Mouse (Mus musculus) hindbrain, embryonic 16.5 days (tissue): ENCODE data around the gene Qrich2. TPM values are rescaled to one million over a fixed set of nuclear protein-coding genes. Genes with fewer than 3 reads are reported as not detected.
A peak's percentile ranks its signal among the peaks of the same experiment; 100 is the strongest.
"Not testable (repeated sequence)": the region's sequence is repeated elsewhere in the genome, so short reads cannot be mapped to it uniquely, and the experiment has no call there.

Experiments
- ATAC-seq: fragments of 200-750 bp; cut with Nextera tagmentation; 2 replicates; pipeline ENCODE4 v1.8.0; 2017; ENCODE audit warnings: moderate TSS enrichment, moderate library complexity
- H3K27ac ChIP-seq: fragments of 300-500 bp; sonication (generic); 2 replicates; pipeline ENCODE4 v1.5.1; 2014; ENCODE audit warnings: low read depth, mild to moderate bottlenecking, control low read depth, low read length, moderate library complexity
- H3K27me3 ChIP-seq: fragments of 300-500 bp; sonication (generic); replicated peaks from 2 replicates; pipeline ENCODE4 v1.6.1; 2014; ENCODE audit warnings: low read length; ENCODE audit not compliant: control insufficient read depth, insufficient read depth
- H3K36me3 ChIP-seq: fragments of 300-500 bp; sonication (generic); 2 replicates; pipeline ENCODE4 v1.6.1; 2014; ENCODE audit warnings: mild to moderate bottlenecking, low read length, moderate library complexity, mixed read lengths; ENCODE audit not compliant: control insufficient read depth, insufficient read depth
- H3K4me1 ChIP-seq: fragments of 300-500 bp; sonication (generic); 2 replicates; pipeline ENCODE4 v1.6.1; 2014; ENCODE audit warnings: low read depth, low read length; ENCODE audit not compliant: control insufficient read depth, insufficient read depth
- H3K4me2 ChIP-seq: fragments of 300-500 bp; sonication (generic); 2 replicates; pipeline ENCODE4 v1.6.1; 2014; ENCODE audit warnings: mild to moderate bottlenecking, low read length, control low read depth, moderate library complexity
- H3K4me3 ChIP-seq: fragments of 300-500 bp; sonication (generic); 2 replicates; pipeline ENCODE4 v1.5.1; 2014; ENCODE audit warnings: mild to moderate bottlenecking, low read length, control low read depth, moderate library complexity
- H3K9ac ChIP-seq: fragments of 300-500 bp; sonication (generic); 2 replicates; pipeline ENCODE4 v1.6.1; 2014; ENCODE audit warnings: low read depth, mild to moderate bottlenecking, control low read depth, low read length, moderate library complexity
- H3K9me3 ChIP-seq: fragments of 300-500 bp; sonication (generic); 2 replicates; pipeline ENCODE4 v1.6.1; 2014; ENCODE audit warnings: mild to moderate bottlenecking, low read length, moderate library complexity; ENCODE audit not compliant: control insufficient read depth
- WGBS: fragments of 180-500 bp; shearing (Covaris S2); extraction: QIAGEN DNeasy Blood & Tissue Kit; methylation state at CpG from one replicate; pipeline ENCODE4 v1.1.7; 2014; 5-methylcytosine and 5-hydroxymethylcytosine counted together
- polyA plus RNA-seq: library from polyadenylated mRNA; unstranded; fragments of >200 nt; fragmentation: Nextera tagmentation; extraction: Ambion mirVana; gene quantifications from 2 replicates; pipeline ENCODE4 v1.2.1, GENCODE M21; 2015

The Qrich2 gene
- polyA plus RNA-seq, 1 experiment from 2014 or later = 0.38 TPM

DNA sequence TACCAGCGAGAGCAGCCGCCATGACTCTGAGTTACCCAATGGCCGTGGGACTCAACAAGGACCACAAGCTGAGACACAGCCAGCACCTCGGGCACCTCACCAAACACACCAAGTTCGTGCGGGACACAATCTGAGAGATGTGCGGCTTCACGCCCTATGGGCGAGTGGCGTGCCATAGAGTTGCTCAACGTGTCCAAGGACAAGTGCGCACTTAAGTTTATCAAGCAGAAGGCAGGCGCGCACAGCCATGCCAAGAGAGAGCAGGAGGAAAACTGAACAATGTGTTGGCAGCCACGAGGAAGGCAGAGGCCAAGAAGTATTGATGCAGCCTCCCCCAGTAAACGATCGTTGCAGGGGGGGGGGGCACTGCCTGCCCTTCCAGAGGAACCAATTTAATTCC lies 38.5 kb upstream of the Qrich2 start:
- no peak overlapping the region for H3K4me2 ChIP-seq
- H3K27ac ChIP-seq = no peak overlapping the region
- H3K9me3 ChIP-seq = no peaks in the 10 kb centered on the region
- H3K4me1 ChIP-seq = peaks cover 4% of the 10 kb centered on the region
- ATAC-seq = no peak
- no peaks in the 10 kb centered on the region for H3K27me3 ChIP-seq
- H3K4me3 ChIP-seq = no peak overlapping the region
- 83% methylated on average over 17 of the region's 17 CpGs for WGBS
- H3K36me3 ChIP-seq = no peaks in the 10 kb centered on the region
- no peak overlapping the region for H3K9ac ChIP-seq

DNA sequence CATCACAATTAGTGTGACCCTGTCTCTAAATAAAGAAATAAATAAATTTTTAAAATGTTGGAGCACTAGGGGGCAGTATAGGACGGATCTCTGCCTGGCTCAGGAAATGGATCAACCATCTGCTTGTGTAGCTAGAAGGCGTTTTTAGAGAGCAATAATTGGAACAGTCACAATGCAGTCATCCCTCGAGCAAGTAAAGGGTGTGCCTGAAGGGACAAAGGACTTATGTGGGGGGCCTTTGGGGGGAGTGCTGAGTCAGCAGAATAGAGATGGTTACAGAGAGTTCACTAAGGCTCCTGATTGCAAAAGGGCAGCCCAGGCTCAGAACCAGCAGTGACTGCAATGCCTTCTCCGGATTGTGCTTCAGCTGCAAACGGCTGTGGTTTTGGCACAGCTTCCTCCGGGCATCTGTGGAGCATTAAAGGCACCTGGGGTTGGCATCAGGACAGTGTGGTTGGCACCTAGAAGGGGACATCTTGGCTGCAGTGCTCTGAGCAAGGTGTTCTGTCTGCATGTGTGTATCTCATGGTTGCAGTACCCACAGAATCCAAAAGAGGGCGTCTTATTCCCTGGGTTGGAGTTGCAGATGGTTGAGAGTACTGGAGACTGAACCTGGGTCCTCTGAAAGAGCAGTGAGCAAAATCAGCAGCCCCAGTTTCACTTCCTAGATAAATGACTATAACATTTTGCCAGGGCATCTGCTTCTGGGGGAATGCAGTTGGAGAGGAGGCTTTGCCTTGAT lies 35.1 kb upstream of the Qrich2 start:
- no peak; the same call in 1 of the 2 replicates for ATAC-seq
- peaks cover 4% of the 10 kb centered on the region for H3K4me1 ChIP-seq
- H3K4me2 ChIP-seq = no peak overlapping the region
- WGBS = 21% methylated on average over 7 of the region's 7 CpGs
- no peaks in the 10 kb centered on the region for H3K9me3 ChIP-seq
- H3K9ac ChIP-seq = no peak overlapping the region
- no peaks in the 10 kb centered on the region for H3K36me3 ChIP-seq
- 0 out of 2 replicates have a peak overlapping the region, but pooled peaks have one; percentile 16 for H3K27ac ChIP-seq
- no peak overlapping the region for H3K4me3 ChIP-seq
- no peaks in the 10 kb centered on the region for H3K27me3 ChIP-seq

DNA sequence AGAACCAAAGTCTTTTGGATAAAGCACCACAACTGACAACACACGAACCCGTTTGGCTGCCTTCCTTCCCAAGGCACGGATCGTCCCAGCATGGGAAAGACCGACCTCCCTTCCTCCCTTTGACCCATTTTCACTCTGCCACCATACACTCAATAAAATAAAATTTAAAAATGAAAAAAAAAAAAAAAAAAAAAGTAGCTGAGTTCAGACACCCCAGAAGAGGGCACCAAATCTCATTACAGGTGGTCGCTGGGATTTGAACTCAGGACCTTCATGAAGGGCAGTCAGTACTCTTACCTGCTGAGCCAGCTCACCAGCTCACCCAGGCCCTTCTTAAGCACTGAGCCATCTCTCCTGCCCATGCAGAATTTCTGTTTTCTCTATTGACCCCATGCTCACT lies 33.0 kb upstream of the Qrich2 start:
- H3K27me3 ChIP-seq = no peaks in the 10 kb centered on the region

DNA sequence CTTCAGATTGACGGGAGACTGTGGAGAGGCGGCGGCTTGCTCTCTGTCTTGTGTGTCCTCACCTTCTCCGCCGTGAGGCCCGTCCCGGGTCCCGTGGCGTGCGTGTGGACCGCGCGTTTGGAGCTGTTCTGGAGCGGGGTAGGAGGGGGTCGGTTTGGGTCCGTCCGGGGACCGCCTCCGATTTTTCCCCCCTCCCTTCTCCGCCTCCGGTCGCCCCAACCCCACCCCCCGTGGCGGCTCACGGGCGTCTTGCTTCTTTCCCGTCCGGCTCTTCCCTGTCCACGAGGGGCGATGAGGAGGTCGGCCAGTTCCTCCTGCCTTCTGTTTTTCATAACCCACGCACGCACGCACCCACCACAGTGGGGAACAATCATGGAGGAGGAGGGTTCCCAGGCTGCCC lies 32.6 kb upstream of the Qrich2 start:
- H3K4me2 ChIP-seq = peak overlapping the region; percentile 41
- WGBS = 45% methylated on average over 34 of the region's 34 CpGs
- peak overlapping the region; percentile 1; the same call in 1 of the 2 replicates for H3K9ac ChIP-seq
- H3K4me1 ChIP-seq = peaks cover 4% of the 10 kb centered on the region
- no peak for ATAC-seq
- no peaks in the 10 kb centered on the region for H3K36me3 ChIP-seq
- H3K4me3 ChIP-seq = peak overlapping the region; percentile 7; the same call in 1 of the 2 replicates
- H3K27ac ChIP-seq = no peak overlapping the region
- H3K27me3 ChIP-seq = no peaks in the 10 kb centered on the region
- no peaks in the 10 kb centered on the region for H3K9me3 ChIP-seq

More for the DNA sequence above, 33.0 kb upstream of the Qrich2 start:
- Histone ChIP-seq H3K9me3 (no peaks in the 10 kb centered on the region), H3K4me2 (peak overlapping the region; percentile 41), H3K9ac (no peak overlapping the region), H3K4me1 (peaks cover 4% of the 10 kb centered on the region), H3K4me3 (no peak overlapping the region), H3K27ac (no peak overlapping the region), H3K36me3 (no peaks in the 10 kb centered on the region)
- WGBS = 47% methylated on average over 6 of the region's 6 CpGs
- no peak for ATAC-seq

DNA sequence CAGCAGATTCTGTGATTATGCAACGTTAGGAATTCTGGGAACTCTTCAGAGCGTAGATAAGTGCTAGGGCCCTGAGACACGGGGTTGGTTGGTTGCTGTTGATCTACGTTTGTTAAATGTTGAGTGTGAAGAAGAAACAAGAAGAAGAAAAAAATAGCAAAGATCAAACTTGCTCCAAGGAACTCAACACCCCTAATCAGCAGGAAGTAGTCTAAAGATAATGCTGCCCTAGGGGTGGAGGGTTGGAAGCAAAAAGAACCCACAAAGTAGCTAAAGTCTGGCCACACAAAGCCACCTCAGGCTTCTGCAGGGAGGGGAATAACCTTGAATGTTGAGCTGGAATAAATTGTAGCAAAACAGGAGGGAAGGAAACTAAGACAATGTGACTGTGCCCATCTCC lies 31.3 kb upstream of the Qrich2 start:
- H3K36me3 ChIP-seq = no peaks in the 10 kb centered on the region

DNA sequence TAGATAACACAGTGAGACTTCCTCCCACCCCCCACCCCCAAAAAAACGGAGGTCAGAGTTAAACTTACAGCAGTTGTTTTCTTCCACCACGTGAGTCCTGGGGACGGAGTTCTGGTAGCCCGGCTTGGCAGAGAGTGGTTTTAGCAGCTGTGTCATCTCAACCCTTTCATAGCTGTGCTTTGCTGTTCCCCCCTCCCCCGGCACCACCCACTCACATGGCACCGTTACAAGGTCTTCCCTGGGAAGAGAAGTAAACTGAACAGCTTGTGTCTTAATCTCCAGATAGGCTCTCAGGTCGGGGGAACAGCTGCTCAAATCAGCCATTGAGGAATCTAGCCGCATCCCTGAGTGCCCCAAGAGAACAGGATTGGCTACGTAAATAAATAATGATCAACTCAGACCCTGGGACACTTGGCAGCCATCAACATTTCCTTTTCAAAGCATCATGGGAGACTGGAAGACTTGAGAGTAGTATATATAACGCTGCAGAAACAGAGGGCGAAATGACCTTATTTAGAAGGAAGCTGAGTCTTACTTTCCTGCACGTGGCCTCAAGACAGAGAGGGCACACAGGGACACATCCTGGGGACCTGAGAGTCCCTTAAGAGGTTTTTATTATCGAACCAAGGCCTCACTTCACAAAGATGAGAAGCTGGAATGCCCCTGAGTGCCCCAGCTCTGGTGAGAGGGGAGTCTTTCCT lies 28.6 kb upstream of the Qrich2 start:
- 39% methylated on average over 13 of the region's 13 CpGs for WGBS
- no peaks in the 10 kb centered on the region for H3K27me3 ChIP-seq
- H3K9ac ChIP-seq = no peak overlapping the region
- H3K27ac ChIP-seq = no peak overlapping the region
- H3K4me1 ChIP-seq = peaks cover 3% of the 10 kb centered on the region
- ATAC-seq = no peak
- H3K9me3 ChIP-seq = no peaks in the 10 kb centered on the region
- H3K4me2 ChIP-seq = no peak overlapping the region
- H3K4me3 ChIP-seq = no peak overlapping the region
- no peaks in the 10 kb centered on the region for H3K36me3 ChIP-seq

More for the DNA sequence above, 31.3 kb upstream of the Qrich2 start:
- Histone ChIP-seq H3K4me2 (no peak overlapping the region), H3K4me1 (peaks cover 4% of the 10 kb centered on the region), H3K9ac (no peak overlapping the region), H3K27me3 (no peaks in the 10 kb centered on the region), H3K27ac (no peak overlapping the region), H3K9me3 (no peaks in the 10 kb centered on the region), H3K4me3 (no peak overlapping the region)
- WGBS = 91% methylated on average over 4 of the region's 4 CpGs
- no peak for ATAC-seq

DNA sequence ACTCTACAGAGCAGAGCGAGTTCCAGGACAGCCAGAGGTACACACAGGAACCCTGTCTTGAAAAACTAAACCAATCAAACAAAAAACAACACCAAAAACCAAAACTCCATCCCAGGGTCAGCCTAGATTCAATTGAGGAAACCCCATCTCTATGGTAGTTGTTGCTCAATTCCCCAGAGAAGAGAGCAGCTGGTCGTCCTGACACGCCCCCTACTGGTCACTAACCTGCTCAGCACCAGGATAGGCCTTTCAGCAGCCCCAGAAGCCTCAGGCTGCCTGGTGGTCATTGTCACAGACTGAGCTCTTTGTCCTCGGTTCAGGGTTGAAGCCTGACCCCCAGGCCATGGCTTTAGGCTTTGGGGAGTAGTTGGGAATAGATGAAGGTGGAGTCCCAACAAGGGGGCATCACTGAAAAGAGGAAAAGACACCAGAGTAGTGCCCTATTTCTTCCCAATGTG lies 27.8 kb upstream of the Qrich2 start, which contains the start of gene Prpsap1:
Gene Prpsap1, minus strand, starts transcription at position 408 of the 458 bp plus-strand sequence.
- Histone ChIP-seq H3K27me3 (no peaks in the 10 kb centered on the region), H3K4me1 (peaks cover 7% of the 10 kb centered on the region), H3K4me3 (no peak within 1 kb of the TSS), H3K9me3 (no peaks in the 10 kb centered on the region), H3K27ac (no peak within 1 kb of the TSS), H3K9ac (no peak within 1 kb of the TSS), H3K36me3 (no peaks in the 10 kb centered on the region), H3K4me2 (no peak within 1 kb of the TSS)
- WGBS = 20% methylated on average over 4 of the region's 4 CpGs
- no peak for ATAC-seq

DNA sequence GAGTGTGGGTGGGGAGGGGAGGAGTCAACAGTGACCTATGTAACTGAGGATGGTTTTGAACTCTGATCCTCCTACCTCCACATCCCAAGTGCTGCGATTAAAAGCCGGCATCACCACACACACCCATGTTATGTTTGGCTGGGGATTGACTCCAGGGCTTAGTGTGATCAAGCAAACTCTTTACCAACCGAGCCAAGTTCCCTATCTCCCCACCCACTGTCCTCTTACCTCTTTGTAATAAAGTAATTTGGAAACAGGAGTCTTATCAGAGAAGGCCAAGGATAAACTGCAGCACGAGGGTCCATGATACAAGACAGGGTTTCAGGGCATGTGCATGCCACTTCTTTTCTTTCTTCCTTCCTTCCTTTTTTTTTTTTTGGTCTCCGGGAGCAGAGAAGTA lies 27.1 kb upstream of the Qrich2 start:
- Histone ChIP-seq H3K4me1 (peaks cover 10% of the 10 kb centered on the region), H3K4me3 (no peak overlapping the region), H3K9me3 (no peaks in the 10 kb centered on the region), H3K36me3 (no peaks in the 10 kb centered on the region), H3K27ac (no peak overlapping the region), H3K27me3 (no peaks in the 10 kb centered on the region), H3K4me2 (no peak overlapping the region), H3K9ac (no peak overlapping the region)
- 86% methylated on average over 5 of the region's 5 CpGs for WGBS
- ATAC-seq = no peak

DNA sequence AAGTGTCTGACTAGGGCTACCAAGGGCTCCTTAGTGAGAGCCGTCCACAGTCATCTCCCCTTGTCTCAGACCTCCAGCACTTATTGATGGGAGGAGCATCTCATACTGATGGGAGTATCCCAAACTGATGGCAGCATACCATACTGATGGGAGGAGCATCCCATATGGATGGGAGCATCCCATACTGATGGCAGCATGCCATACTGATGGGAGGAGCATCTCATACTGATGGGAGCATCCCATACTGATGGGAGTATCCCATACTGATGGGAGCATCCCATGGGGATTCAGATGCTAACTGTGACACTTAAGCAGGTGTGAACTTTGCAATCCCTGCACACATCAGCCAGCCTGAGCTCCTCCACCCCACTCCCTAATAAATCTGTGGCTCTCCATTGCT lies 26.5 kb upstream of the Qrich2 start:
- WGBS = 75% methylated on average over 1 of the region's 1 CpGs
- H3K4me2 ChIP-seq = not testable (repeated sequence)

More for the DNA sequence above, 26.5 kb upstream of the Qrich2 start:
- ATAC-seq, H3K36me3 ChIP-seq, H3K9ac ChIP-seq, H3K9me3 ChIP-seq, H3K27ac ChIP-seq, H3K4me3 ChIP-seq, H3K27me3 ChIP-seq: not testable (repeated sequence)
- peaks cover 10% of the 10 kb centered on the region for H3K4me1 ChIP-seq
